Mouse (Mus musculus): ENCODE results near the gene Bach2.

DNA sequence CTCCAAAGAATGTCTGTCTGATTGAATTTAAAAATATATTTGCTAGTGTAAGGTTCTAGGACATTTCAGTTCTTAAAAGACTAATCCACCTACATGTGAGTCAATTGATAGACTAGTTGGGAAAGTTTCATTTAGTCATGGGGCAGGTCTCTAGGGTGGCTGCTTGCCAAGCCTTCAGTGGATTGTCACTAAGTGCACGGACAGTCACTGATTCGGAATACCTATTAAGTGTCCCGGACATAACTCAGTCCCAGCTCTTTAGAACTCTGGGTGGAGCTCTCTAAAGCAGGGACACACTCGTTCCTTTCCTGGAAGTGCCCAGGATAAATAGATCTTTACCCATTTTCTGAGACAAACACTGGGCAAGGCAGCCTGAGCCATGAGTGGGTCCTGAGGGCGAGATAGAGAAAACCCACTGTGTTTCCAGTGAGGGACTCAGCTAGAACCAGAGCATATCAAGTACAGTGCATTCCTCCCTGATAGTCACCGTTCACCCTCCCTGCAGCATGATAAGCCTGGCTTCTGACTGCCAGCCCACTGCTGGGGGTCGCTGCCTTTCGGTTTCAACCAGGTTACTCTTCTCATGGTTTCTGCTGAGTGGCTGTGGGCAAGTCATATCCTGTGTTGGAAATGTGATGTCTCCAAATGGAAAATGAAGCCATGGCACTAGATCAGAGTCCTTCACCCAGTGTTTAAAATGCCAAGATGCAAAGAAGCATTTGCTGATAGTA lies 92.1 kb downstream of the Bach2 start:
- TF ChIP-seq CTCF (IDR thresholded peaks at IDR 0.05; ENCODE audit: extremely low read depth, insufficient read depth, insufficient read length, insufficient replicate concordance) (no peak), POLR2A (IDR thresholded peaks at IDR 0.05; ENCODE audit: low read depth, low read length) (no peak)

Measured in spleen, adult 2 months (tissue).